Mouse (Mus musculus) Patski (cell line): ENCODE measurements around the gene Cox5b. TPM values are rescaled to one million over a fixed set of nuclear protein-coding genes. Genes with fewer than 3 reads are reported as not detected.

Experiments used
- ATAC-seq: fragments of 100-300 bp; one replicate; pipeline ENCODE4 v1.8.0; 2021
- CTCF ChIA-PET: fragments of 350-600 bp; sonication (Branson Sonifier 250); formaldehyde crosslinking; loops from one replicate; lab custom pipeline; 2022; ENCODE audit warnings: inconsistent platforms; lab: Charles Lee
- POLR2A ChIA-PET: fragments of 350-600 bp; sonication (Branson Sonifier 250); formaldehyde crosslinking; loops from one replicate; lab custom pipeline; 2022; ENCODE audit warnings: antibody characterized with exemption, inconsistent platforms; lab: Charles Lee
- DNase-seq: peaks from one replicate; pipeline ENCODE4 v3.0.0-alpha.2; 2011; ENCODE audit warnings: low read depth, low spot score
- H3K27me3 ChIP-seq: fragments of 371-371 bp; one replicate; pipeline ENCODE4 v1.5.1; 2021
- CTCF ChIP-seq: fragments of 100-300 bp; IDR thresholded peaks from one replicate; pipeline ENCODE4 v1.5.1; 2021
- in situ Hi-C: fragments of 300-500 bp; cut with MboI; formaldehyde crosslinking; loops from 3 replicates; pipeline ENCODE4 v1.11.1; 2018; ENCODE audit warnings: low pct_unique_long_range_greater_than_20kb, mixed read lengths
- polyA plus RNA-seq: library from polyadenylated mRNA; unstranded; gene quantifications from one replicate; pipeline ENCODE4 v1.2.3, GENCODE M21; 2021

Cox5b gene
- polyA plus RNA-seq, 1 experiment from 2014 or later, result 483 TPM

DNA sequence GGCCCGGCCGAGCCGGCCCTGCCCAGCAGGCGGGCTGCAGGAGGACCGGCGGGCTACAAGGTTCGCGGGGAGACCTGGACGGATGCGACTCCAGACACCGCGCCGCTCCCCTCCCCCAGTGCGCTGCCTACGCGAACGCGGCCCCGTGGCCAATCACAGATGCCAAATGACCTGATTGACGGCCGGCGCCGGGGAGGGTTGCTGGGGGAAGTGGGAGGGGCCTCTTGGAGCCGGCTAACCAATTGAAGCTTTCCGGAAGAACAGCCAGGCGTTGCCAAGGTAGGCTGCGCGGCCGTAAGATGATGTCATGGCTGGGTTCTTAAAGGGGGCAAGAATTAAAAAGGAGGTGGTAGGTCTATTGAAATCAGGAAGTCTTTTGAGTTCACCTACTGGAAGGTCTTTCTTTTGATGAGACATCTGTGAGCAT lies 18.6 kb downstream of the Cox5b start, which contains the start of gene 4933424G06Rik:
4933424G06Rik (plus strand) TSS at position 296 of the 427 bp plus-strand sequence.
- POLR2A ChIA-PET, result no interaction called here
- CTCF ChIA-PET, result no interaction called here
- H3K27me3 ChIP-seq, result no peaks in the 10 kb centered on the region
- in situ Hi-C loops, result no loop called here
- ATAC-seq (peak; percentile 94), DNase-seq (peak; percentile 72)
- no peak for TF ChIP-seq CTCF

DNA sequence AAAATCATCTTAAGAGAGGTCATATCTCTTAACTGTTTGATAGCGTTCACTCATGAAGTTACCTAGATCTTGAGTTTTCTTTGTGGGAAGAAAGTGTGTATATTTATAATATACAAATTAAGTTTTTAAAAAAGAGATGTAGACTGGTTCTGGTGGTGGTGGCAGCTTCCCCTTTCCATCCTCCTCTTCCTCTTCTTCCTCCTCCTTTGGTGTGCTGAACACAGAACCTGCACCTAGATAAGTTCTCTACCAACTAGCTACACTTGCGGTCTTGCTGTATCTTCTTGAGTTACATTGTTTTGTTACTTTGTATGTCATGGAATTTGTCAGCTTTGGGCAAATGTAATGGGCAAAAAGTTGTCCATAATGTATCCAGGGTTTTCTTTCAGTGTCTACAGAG lies 19.9 kb downstream of the Cox5b start:
- H3K27me3 ChIP-seq, result no peaks in the 10 kb centered on the region
- ChIA-PET POLR2A (interaction anchor here (0.6 kb wide), 1 partner anchor 11 kb away, joined by 15 read pairs; no protein-coding TSS in a partner anchor), CTCF (no interaction called here)
- TF ChIP-seq CTCF, result no peak
- ATAC-seq (no peak), DNase-seq (no peak)
- in situ Hi-C loops, result no loop called here

DNA sequence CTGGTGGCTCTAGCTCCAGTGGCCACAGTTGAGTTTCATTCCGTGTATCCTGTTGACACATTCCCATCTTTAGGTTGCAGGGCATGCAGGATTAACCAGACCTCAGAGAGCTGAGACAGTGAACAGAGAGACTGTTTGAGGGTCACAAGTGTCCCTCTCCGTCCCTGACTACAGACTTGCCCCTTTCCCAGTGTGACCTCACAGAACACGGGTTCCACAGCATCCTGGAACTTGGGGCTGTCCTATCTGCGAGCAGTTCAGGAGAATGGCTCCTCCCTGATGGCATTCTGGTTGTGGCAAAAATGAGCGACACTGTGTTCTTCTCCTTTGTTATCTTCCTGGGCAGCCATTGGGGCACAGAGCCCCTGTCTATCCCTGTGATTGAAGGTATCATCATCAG lies 23.1 kb downstream of the Cox5b start, which contains the start of gene Actr1b:
Actr1b (minus strand) TSS at position 112 of the 400 bp plus-strand sequence.
- in situ Hi-C loops, result no loop called here
- CTCF ChIA-PET, result no interaction called here
- no peaks in the 10 kb centered on the region for H3K27me3 ChIP-seq
- ATAC-seq (no peak), DNase-seq (no peak)
- POLR2A ChIA-PET, result no interaction called here
- no peak for TF ChIP-seq CTCF

DNA sequence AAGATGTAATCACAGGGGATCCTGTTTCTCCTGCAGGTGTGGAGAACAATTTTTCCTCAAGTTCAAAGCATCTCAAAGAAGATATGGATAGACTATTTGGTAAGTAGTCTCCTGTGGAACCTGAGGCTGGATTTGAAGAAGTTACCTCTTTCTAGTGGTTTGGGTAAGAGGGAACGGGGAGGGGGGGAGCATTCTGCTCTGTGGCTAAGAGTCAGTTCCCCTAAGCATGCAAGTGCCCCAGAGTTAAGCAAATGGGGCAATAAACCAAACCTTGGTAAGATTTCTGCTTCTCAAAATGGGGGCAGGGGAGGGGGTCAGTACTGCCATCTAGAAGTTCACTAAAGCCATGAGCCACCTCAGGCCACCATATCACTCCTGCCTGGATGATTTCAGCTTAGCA lies 27.5 kb downstream of the Cox5b start:
- ChIA-PET POLR2A (no interaction called here), CTCF (no interaction called here)
- no peaks in the 10 kb centered on the region for H3K27me3 ChIP-seq
- ATAC-seq (no peak), DNase-seq (no peak)
- no peak for TF ChIP-seq CTCF
- in situ Hi-C loops, result no loop called here

DNA sequence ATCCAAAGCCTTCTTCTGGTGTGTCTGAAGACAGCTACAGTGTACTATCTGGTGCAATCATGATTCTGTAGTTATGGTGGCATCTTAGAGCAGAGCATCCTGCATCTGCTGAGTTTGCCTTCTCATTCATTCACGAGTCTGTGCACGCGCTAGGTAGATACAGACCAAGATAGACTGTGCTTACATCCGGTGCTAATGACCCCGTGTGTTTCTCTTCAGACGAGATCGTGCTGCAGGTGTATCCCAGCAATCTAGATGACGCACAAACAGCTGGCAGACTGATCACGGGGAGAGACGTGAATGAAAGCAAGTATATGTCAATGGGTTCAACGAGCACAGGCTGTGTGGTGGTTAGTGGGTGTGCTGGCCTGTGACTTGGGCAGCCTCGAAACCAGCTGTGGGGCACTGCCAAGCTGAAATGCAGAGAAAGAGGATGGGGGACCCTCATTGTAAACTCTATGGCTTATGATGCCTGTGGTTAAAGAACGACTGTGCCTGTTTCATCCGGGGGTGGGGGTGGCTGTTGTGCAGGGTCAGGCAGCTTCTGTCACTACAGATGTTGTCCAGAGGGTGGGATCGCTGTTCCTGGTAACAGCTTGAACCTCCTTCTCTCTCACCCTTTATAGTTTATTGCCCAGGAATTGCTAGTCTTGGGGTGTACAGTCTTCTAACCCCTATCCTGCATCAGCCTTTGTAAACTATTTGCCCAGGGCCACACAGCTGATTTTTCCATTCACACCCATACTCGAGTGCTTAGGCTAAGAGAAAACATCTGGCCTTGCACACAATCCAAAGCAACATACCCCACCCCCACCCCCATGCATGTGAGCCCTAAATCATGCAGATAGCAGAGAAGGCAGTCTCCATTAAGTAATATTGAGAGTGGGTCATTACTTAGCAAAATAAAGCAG lies 32.2 kb downstream of the Cox5b start:
- POLR2A ChIA-PET, result interaction anchor here (0.5 to 1.4 kb wide), 2 partner anchors 35 to 76 kb away, joined by 3 read pairs; no protein-coding TSS in a partner anchor
- no peak for DNase-seq
- CTCF ChIA-PET, result interaction anchor here (1.1 kb wide), 1 partner anchor 14 kb away, joined by 3 read pairs; no protein-coding TSS in a partner anchor
- in situ Hi-C loops, result no loop called here
- no peaks in the 10 kb centered on the region for H3K27me3 ChIP-seq
- TF ChIP-seq CTCF, result no peak
- no peak for ATAC-seq

DNA sequence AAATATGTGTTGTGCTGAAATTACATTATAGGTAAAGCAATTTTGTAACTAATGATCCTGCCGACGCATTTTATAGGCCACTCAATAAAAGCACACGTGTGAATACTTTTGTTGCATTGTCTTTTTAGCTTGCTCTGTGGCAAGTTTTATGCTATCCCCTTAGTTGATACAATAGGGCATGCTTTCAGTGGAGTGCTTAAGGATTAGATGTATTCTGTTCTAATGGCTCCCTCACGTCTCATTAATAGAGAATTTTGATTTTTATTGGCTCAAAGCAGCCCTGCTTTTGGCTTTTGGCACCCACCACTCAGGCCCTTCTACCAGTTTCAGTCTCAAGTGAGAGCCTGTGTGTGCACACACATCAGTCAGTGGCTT lies 32.8 kb downstream of the Cox5b start:
- no peak for TF ChIP-seq CTCF
- H3K27me3 ChIP-seq, result no peaks in the 10 kb centered on the region
- ChIA-PET CTCF (interaction anchor here (1.1 kb wide), 1 partner anchor 13 kb away, joined by 3 read pairs; no protein-coding TSS in a partner anchor), POLR2A (interaction anchor here (0.5 to 1.4 kb wide), 2 partner anchors 35 to 76 kb away, joined by 3 read pairs; no protein-coding TSS in a partner anchor)
- ATAC-seq, result no peak
- in situ Hi-C loops, result no loop called here
- DNase-seq, result no peak

DNA sequence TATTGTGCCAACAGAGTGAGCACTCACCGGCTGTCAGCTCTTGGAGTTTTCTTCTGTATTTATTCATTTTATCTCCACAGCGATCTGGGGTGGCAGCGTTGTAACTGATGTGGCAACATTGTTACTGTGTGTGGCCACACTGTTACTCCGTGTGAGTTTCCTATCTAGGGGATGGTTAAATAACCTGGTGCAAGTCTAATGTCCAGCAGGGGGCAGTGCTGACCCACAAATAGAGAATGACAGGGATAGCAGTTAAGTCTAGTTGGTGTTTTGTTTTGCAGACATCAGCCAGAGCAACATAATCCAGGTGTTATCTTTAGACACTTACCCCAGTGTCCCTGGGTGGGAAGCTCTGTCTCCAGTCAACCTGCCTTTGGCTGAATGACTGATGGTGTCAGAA lies 46.1 kb downstream of the Cox5b start:
- in situ Hi-C loops, result no loop called here
- DNase-seq (peak; percentile 27), ATAC-seq (no peak)
- CTCF ChIA-PET, result interaction anchor here (0.9 to 1.3 kb wide), 4 partner anchors 9 to 29 kb away, joined by 3 to 7 read pairs (median 4); no protein-coding TSS in a partner anchor
- peaks cover 3% of the 10 kb centered on the region for H3K27me3 ChIP-seq
- POLR2A ChIA-PET, result no interaction called here
- peak; percentile 88 for TF ChIP-seq CTCF

DNA sequence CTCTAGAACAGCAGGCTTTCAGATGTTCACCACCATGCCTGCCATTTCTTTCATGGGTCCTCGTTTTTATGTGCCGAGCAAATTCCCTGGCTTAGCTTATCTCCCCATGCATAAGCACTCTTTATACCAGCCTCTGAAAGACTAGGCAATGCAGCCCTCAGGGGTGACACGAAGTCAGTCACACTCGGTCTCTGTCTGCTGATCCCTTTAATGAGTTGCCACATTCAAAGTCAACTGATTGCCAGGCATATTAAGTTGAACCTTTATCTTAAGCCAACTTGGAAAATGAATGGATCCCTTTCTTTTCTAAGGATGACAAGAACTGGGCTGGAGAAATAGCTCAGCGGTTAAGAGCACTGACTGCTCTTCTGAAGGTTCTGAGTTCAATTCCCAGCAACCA lies 48.0 kb downstream of the Cox5b start:
- in situ Hi-C loops, result no loop called here
- no peaks in the 10 kb centered on the region for H3K27me3 ChIP-seq
- CTCF ChIA-PET, result interaction anchor here (1.6 kb wide), 1 partner anchor 11 kb away, joined by 4 read pairs; no protein-coding TSS in a partner anchor
- POLR2A ChIA-PET, result no interaction called here
- TF ChIP-seq CTCF, result no peak
- no peak for DNase-seq
- no peak for ATAC-seq

DNA sequence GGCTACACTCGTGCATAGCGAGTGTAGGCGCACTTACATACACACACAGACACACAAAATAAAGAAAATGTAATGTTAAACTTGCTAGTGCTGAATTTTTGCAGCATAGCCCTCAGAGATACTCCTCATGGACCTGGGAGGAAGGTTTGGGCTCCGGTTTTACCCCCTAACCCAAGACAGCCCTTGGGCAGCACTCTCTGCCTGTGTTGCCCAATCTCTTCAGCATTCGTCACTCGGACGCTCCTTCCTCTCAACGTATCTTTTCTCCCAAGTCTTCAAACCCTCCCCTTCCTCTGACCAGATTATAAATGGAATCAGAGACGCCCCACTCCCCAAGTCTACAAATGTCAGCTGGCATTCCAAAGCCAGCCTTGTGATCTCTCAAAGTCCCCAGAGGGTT lies 51.8 kb downstream of the Cox5b start:
- POLR2A ChIA-PET, result no interaction called here
- no peak for DNase-seq
- peaks cover 3% of the 10 kb centered on the region for H3K27me3 ChIP-seq
- in situ Hi-C loops, result no loop called here
- no peak for TF ChIP-seq CTCF
- no peak for ATAC-seq
- CTCF ChIA-PET, result no interaction called here

Other genes starting within 250 kb of the Cox5b start
- gene Lman2l, start 246.2 kb upstream of the Cox5b start, polyA plus RNA-seq, result 34.6 TPM
- gene Cnnm4, start 219.8 kb upstream of the Cox5b start, polyA plus RNA-seq, result 5.7 TPM
- gene Cnnm3, start 179.6 kb upstream of the Cox5b start, polyA plus RNA-seq, result 19.2 TPM
- gene Ankrd23, start 154.6 kb upstream of the Cox5b start, polyA plus RNA-seq, result 8.2 TPM
- 0.68 TPM for gene Gm42417, start 152.0 kb upstream of the Cox5b start, polyA plus RNA-seq
- 11.5 TPM for gene Ankrd39, start 144.0 kb upstream of the Cox5b start, polyA plus RNA-seq
- 20.4 TPM for gene Sema4c, start 133.1 kb upstream of the Cox5b start, polyA plus RNA-seq
- gene Fam178b, start 8.3 kb upstream of the Cox5b start, polyA plus RNA-seq, result not detected
- 0.23 TPM for gene 4933424G06Rik, start 18.7 kb downstream of the Cox5b start, polyA plus RNA-seq
- gene Actr1b, start 23.0 kb downstream of the Cox5b start, polyA plus RNA-seq, result 170 TPM
- 0.13 TPM for gene Zap70, start 70.3 kb downstream of the Cox5b start, polyA plus RNA-seq